Mouse (Mus musculus) hindbrain, embryonic 10.5 days (tissue): ENCODE results near the gene Kcnip4. TPM values are rescaled to one million over a fixed set of nuclear protein-coding genes. Genes with fewer than 3 reads are reported as not detected.

Experiments
- DNase-seq: peaks from one replicate; pipeline ENCODE4 v3.0.0-alpha.2; 2017; ENCODE audit warnings: low spot score
- H3K27ac ChIP-seq: fragments of 300-500 bp; sonication (generic); 2 replicates; pipeline ENCODE4 v1.5.1; 2016; ENCODE audit warnings: mild to moderate bottlenecking, moderate library complexity
- H3K27me3 ChIP-seq: fragments of 300-500 bp; sonication (generic); 2 replicates; pipeline ENCODE4 v1.6.1; 2016; ENCODE audit warnings: mild to moderate bottlenecking; ENCODE audit not compliant: poor library complexity, insufficient read depth, severe bottlenecking
- H3K36me3 ChIP-seq: fragments of 300-500 bp; sonication (generic); 2 replicates; pipeline ENCODE4 v1.6.1; 2016; ENCODE audit warnings: mild to moderate bottlenecking, moderate library complexity
- H3K4me1 ChIP-seq: fragments of 300-500 bp; sonication (generic); replicated peaks from 2 replicates; pipeline ENCODE4 v1.6.1; 2016; ENCODE audit warnings: mild to moderate bottlenecking
- H3K4me3 ChIP-seq: fragments of 300-500 bp; sonication (generic); 2 replicates; pipeline ENCODE4 v1.5.1; 2016; ENCODE audit warnings: mild to moderate bottlenecking, moderate library complexity
- H3K9me3 ChIP-seq: fragments of 300-500 bp; sonication (generic); 2 replicates; pipeline ENCODE4 v1.6.1; 2016; ENCODE audit warnings: mild to moderate bottlenecking, moderate library complexity
- WGBS: fragments of 180-500 bp; shearing (Covaris S2); methylation state at CpG from one replicate; pipeline ENCODE4 v1.1.7; 2016; 5-methylcytosine and 5-hydroxymethylcytosine counted together
- polyA plus RNA-seq: library from polyadenylated mRNA; unstranded; fragments of >200 nt; fragmentation: Nextera tagmentation; extraction: Ambion mirVana; gene quantifications from 2 replicates; pipeline ENCODE4 v1.2.1, GENCODE M21; 2016

Kcnip4 gene
- polyA plus RNA-seq, 1 experiment from 2014 or later = 1.7 TPM

DNA sequence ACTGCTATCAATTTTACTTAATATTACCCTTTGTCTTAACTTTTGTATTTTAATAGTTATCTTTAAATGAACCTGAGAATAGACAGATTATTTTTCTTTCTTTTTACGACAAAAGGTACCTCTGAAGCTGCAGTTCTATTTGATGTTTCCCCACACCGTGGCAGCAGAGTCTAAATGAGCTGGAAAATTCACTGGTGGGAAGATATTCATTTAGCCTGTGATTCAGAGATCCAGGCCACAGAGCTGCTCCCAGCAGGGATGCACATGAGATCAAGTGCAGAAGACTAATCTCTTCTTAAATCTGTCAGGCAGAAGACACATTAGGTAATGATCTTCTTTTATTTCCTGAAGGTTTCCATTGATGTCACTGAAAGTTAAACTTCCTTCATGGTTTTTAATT lies 429.8 kb downstream of the Kcnip4 start:
- Histone ChIP-seq H3K27ac (no peak overlapping the region), H3K4me1 (no peaks in the 10 kb centered on the region), H3K27me3 (no peaks in the 10 kb centered on the region), H3K4me3 (no peak overlapping the region), H3K36me3 (no peaks in the 10 kb centered on the region), H3K9me3 (no peaks in the 10 kb centered on the region)
- WGBS = 70% methylated on average over 2 of the region's 2 CpGs
- no peak for DNase-seq

DNA sequence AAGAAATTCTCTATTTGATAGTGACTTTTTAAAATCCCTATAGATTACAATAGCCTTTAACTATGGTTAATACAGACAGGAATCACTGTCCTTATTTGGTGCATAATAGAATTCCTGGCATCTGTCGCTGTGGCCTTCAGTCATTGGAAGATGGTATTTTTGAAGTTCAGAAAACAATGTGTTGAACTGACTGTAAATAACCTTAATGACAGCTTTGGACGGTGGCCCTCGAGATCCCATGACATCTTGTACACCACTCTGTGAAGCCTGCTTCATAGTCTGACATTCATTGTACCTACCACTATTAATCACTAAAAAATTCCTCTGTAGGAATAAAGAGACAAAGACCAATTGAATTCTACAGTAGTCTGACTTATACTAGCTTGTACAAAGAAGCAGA lies 430.4 kb downstream of the Kcnip4 start:
- WGBS = 75% methylated on average over 3 of the region's 3 CpGs

DNA sequence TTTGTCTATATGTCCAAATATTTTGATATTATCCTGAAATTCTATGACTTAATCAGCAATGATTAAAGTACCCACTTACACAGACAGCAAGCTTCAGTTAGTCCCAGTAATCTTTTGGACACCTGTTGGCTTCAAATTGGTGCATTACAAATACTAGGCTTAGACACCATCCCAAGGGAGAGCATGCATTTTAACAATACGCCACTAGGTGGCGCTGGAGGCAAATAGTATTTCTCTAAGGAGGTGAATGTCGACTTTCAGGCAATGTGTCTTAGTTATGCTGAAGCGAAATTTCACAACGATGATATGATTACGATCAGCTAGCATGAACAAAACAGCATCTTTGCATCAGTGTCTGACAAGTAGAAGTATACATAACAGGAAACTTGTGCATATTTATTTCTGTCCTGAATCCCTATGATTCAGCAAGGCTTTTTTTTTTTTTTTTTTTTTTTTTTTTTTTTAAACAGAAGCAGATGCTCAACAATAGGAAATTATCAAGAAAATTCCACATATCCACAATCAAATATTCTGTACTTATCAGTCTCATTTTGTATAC lies 434.5 kb downstream of the Kcnip4 start:
- DNase-seq = peak; percentile 79
- H3K4me1 ChIP-seq = no peaks in the 10 kb centered on the region
- H3K27ac ChIP-seq = no peak overlapping the region
- H3K36me3 ChIP-seq = no peaks in the 10 kb centered on the region
- no peaks in the 10 kb centered on the region for H3K27me3 ChIP-seq
- no peaks in the 10 kb centered on the region for H3K9me3 ChIP-seq
- no peak overlapping the region for H3K4me3 ChIP-seq
- 20% methylated on average over 6 of the region's 6 CpGs for WGBS

More for the DNA sequence above, 430.4 kb downstream of the Kcnip4 start:
- DNase-seq = no peak
- Histone ChIP-seq H3K27ac (no peak overlapping the region), H3K4me3 (no peak overlapping the region), H3K36me3 (no peaks in the 10 kb centered on the region), H3K9me3 (no peaks in the 10 kb centered on the region), H3K27me3 (no peaks in the 10 kb centered on the region), H3K4me1 (no peaks in the 10 kb centered on the region)

DNA sequence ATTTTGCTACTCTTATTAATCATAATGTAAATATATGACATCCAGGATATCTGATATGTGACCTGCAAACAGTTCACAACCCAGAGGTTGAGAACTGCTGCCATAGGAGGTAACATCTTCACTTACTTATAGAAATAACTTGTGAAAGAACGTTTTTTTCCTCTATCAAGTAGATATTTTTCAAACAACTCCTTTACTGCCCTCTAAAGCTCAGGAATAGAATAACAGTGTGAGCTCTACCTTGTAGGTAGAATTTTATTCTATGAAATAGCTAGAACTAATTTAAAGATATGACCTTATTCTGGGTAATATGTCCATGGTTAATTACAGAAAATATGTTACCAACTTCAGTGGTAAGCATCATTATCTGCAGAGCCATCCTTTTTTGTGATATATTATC lies 459.1 kb downstream of the Kcnip4 start:
- Histone ChIP-seq H3K9me3 (no peaks in the 10 kb centered on the region), H3K27me3 (no peaks in the 10 kb centered on the region), H3K4me1 (no peaks in the 10 kb centered on the region), H3K36me3 (no peaks in the 10 kb centered on the region), H3K4me3 (no peak overlapping the region), H3K27ac (no peak overlapping the region)
- no peak for DNase-seq
- WGBS = 25% methylated on average over 1 of the region's 1 CpGs

DNA sequence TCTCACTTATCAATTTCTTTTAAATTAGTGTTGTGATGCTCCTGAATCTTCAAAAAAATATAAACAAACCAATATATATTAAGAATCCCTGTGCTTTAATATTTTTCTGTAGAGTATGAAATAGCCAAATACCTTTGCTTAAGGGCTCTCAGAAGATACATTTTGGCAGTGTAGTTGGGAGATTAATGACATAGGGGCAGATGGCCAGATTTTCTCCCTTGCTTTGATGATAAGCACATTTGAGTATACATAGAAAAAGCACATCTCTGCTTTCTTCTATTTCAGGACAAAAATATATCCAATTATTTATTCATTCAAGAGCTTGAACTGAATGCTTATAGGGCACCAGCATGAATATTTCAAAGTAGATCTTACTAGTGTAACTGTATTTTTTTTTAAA lies 465.8 kb downstream of the Kcnip4 start:
- DNase-seq = no peak
- Histone ChIP-seq H3K9me3 (no peaks in the 10 kb centered on the region), H3K4me1 (no peaks in the 10 kb centered on the region), H3K27me3 (no peaks in the 10 kb centered on the region), H3K4me3 (no peak overlapping the region), H3K36me3 (no peaks in the 10 kb centered on the region), H3K27ac (no peak overlapping the region)

DNA sequence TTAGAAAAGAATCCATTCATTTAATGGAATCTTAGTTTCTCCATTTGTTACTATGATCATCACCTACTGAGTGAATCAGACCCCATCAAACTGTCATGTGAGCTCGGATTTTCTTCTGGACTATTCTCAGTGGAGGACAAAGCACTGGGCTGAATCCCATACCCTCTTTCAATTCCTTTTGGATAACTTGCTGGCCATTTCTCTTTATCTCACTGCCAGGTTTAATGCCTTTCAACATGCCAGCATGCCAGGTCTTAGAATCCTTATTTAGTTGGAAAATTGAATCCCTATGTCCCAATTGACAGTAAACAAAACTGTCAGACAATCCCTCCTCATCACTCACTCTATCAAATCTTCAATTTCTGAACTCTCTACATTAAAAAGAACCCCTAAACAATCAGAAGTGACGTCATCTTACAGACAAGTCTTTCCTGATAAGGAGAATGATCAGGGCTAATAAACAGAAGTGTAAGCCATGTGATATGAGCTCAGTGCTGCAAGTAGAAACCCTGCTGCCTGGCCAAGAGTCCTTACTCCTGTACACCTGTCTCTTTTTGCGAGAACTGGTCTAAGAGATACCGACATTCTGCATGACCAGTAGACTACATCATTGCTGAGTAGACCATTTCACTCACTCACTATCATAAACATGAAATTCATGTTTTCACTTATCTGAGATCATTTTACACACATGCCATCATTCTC lies 466.9 kb downstream of the Kcnip4 start:
- 86% methylated on average over 4 of the region's 4 CpGs for WGBS
- Histone ChIP-seq H3K36me3 (no peaks in the 10 kb centered on the region), H3K4me3 (no peak overlapping the region)

DNA sequence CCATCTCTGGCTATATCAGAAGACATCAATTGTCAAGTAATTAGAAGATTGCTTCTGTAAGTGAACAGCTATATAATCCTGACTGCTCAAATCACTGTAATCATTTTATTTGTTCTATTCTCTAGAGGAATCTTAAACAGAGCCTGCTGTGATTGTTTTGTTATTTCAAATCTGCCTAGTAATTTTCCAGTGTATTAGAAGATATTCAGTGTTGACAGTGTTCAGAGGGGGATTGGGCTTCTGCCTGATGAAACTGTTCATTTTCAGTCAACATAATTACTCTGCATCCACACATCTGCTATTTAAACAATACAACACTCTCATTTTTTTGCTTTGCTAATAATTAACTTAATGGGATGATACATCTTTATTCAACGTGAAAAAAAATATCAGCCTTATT lies 476.7 kb downstream of the Kcnip4 start:
- Histone ChIP-seq H3K4me3 (no peak overlapping the region), H3K27me3 (no peaks in the 10 kb centered on the region), H3K9me3 (no peaks in the 10 kb centered on the region), H3K36me3 (no peaks in the 10 kb centered on the region), H3K4me1 (no peaks in the 10 kb centered on the region), H3K27ac (no peak overlapping the region)
- WGBS = 85% methylated on average over 1 of the region's 1 CpGs
- DNase-seq = no peak

More for the DNA sequence above, 466.9 kb downstream of the Kcnip4 start:
- Histone ChIP-seq H3K27me3 (no peaks in the 10 kb centered on the region), H3K4me1 (no peaks in the 10 kb centered on the region), H3K27ac (no peak overlapping the region), H3K9me3 (no peaks in the 10 kb centered on the region)
- DNase-seq = no peak

DNA sequence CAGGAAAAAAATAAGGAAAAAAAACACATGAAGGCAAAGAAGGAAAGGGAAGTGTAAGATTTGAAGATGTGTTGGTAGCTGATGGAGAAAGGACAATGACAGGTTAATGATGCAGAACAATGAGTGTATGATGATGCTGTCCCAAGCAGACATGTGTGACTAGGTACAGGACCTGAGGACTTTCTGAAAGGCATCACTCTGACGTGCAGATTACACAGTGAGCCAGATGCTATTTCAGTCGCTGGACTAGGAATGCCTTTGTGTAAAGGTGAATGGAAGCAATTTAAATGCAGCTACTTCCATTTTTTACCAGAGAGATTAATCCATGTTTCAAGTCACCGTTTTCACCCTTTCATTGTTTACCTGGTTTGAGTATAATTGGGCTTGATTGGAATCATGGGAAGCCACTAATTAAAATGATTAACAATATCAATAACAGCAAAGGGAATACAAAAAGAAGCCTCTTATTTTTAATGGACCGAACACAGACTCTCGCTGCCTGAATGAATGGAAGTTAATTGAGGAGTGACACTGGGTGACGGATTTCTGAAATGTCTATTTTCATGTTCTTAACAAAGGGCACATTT lies 483.4 kb downstream of the Kcnip4 start:
- H3K4me3 ChIP-seq = no peak overlapping the region
- no peaks in the 10 kb centered on the region for H3K4me1 ChIP-seq
- H3K27ac ChIP-seq = no peak overlapping the region
- H3K27me3 ChIP-seq = no peaks in the 10 kb centered on the region
- 56% methylated on average over 6 of the region's 6 CpGs for WGBS
- H3K36me3 ChIP-seq = no peaks in the 10 kb centered on the region
- DNase-seq = no peak
- H3K9me3 ChIP-seq = no peaks in the 10 kb centered on the region

DNA sequence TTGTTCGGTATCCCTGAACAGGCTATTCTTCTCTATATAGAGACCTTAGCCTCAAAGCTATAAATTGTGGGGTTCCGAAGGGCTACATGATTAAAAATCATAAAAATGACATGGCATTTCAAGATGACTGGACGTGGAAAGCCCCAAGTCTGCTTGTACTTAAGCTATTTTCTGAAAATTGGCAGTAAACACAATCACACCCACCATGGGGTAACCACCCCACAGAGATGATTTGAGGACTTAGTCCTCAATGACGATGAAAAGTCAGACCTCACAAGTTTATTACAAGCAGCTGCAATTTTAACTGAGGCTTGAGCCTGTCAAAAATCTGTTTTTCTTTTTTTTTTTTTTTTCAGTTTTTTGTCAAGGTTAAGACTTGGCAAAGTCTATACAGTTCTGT lies 527.3 kb downstream of the Kcnip4 start:
- 75% methylated on average over 4 of the region's 4 CpGs for WGBS
- no peaks in the 10 kb centered on the region for H3K36me3 ChIP-seq
- H3K9me3 ChIP-seq = no peaks in the 10 kb centered on the region
- H3K27ac ChIP-seq = no peak overlapping the region
- H3K4me3 ChIP-seq = no peak overlapping the region
- DNase-seq = no peak
- H3K4me1 ChIP-seq = no peaks in the 10 kb centered on the region
- H3K27me3 ChIP-seq = no peaks in the 10 kb centered on the region

DNA sequence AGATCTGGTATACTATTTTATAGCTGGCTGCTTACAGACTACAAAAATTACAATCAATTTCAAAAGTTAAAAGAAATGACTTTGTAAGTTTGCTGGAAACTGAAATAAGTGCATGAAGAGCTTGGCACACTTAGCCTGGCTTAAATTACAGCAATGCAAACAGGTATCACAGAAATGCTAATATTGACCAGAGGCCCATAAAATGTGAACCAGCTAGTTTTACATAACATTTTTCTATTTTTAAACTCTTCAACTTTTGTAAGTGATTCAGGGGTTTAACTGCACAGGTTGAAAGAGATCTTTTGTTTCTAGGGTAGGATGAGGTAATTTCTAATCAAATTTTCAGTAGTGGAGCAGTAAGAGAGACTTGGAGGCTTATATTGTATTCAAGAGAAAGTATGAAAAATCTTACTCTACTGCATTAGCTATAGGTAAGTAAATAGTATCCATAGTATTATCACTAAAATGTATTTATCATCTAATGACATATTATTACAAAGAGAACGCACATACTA lies 535.5 kb downstream of the Kcnip4 start:
- H3K27me3 ChIP-seq = no peaks in the 10 kb centered on the region
- H3K36me3 ChIP-seq = no peaks in the 10 kb centered on the region
- no peaks in the 10 kb centered on the region for H3K4me1 ChIP-seq
- no peak for DNase-seq
- H3K9me3 ChIP-seq = no peaks in the 10 kb centered on the region
- no peak overlapping the region for H3K27ac ChIP-seq
- H3K4me3 ChIP-seq = no peak overlapping the region
- 86% methylated on average over 1 of the region's 1 CpGs for WGBS

DNA sequence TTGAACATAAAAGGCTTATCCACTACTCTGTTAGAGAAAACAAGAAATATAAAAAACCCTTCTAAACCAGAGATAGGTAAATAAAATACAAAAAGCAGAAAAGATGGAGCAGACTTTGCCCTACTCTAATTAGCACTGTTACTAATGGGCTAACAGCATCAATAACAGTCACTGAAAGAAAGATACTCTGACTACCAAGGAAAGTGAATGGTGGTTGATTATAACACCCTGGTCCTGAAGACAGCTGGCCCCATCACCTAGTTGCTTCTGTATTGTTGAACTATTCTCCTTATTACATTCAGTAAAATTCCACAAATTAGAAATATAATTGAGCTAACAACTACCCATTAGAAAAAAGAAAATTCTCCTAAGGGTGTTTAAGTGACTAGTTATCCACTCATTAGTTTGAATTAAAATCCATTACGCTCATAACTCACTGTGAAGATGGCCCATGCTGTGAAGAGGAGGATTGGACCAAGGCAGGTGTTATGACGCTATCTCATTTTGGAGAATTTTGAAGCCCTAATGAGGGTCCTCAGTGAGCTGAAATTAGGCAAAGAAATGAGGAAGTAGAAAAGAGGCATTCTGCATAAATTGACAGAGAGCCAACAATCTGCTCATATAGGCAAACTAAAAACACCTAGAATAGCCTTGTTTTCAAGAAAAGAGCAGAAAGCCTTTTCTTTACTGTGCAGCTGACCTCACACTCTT lies 582.2 kb downstream of the Kcnip4 start:
- Histone ChIP-seq H3K27ac (no peak overlapping the region), H3K4me3 (no peak overlapping the region), H3K9me3 (no peaks in the 10 kb centered on the region), H3K36me3 (no peaks in the 10 kb centered on the region), H3K4me1 (no peaks in the 10 kb centered on the region), H3K27me3 (no peaks in the 10 kb centered on the region)
- DNase-seq = no peak
- WGBS = 92% methylated on average over 2 of the region's 2 CpGs

DNA sequence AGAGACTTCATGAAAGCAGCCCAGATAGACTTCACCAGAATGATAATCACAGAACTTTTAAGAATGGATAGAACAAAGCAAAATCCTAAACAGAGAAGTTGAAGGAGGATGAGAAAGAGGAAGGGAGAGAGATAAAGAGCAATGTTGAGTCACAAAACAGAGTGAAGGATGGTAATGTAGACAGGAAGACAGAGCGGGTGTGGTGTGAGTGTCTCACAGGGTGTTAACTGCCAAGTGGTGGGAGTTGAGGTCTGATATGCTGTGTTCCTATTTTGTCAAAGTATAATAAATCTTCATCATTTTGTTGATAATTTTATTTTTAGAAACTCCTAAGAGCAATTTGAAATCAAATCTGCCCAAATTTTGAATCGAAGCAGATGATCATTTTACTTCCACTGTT lies 592.8 kb downstream of the Kcnip4 start:
- H3K9me3 ChIP-seq = no peaks in the 10 kb centered on the region
- no peaks in the 10 kb centered on the region for H3K36me3 ChIP-seq
- no peak overlapping the region for H3K4me3 ChIP-seq
- no peaks in the 10 kb centered on the region for H3K27me3 ChIP-seq
- no peak for DNase-seq
- H3K27ac ChIP-seq = no peak overlapping the region
- 96% methylated on average over 2 of the region's 2 CpGs for WGBS
- H3K4me1 ChIP-seq = no peaks in the 10 kb centered on the region

DNA sequence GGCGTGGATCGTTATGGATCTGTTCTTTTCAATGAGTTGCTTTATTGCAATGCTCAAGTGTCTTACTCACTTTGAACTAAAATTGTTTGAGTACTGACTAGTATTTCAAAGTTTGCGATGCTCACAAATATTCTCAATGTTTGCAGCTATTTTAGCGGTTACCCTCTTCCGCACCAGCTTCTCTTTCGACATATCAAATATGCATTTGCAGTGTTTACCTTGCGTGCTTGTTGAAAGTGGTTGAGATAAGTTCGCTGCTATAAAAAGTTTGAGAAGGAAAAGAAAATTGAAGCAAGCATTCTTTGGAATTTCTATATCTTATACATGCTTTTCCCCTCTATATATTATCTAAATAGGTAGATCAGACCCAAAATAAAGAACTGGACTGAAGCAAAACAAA lies 634.5 kb downstream of the Kcnip4 start:
- no peaks in the 10 kb centered on the region for H3K27me3 ChIP-seq
- no peaks in the 10 kb centered on the region for H3K36me3 ChIP-seq
- 71% methylated on average over 8 of the region's 8 CpGs for WGBS
- peaks cover 9% of the 10 kb centered on the region for H3K4me1 ChIP-seq
- DNase-seq = no peak
- peak overlapping the region; percentile 52 for H3K4me3 ChIP-seq
- H3K9me3 ChIP-seq = no peaks in the 10 kb centered on the region
- no peak overlapping the region for H3K27ac ChIP-seq
